Mouse (Mus musculus) heart, postnatal 0 days (tissue): ENCODE measurements around the gene Ikzf3.

Experiments
- CTCF ChIP-seq: IDR thresholded peaks from 2 replicates; pipeline ENCODE4 v1.5.1; 2016; ENCODE audit warnings: antibody characterized with exemption, control low read depth, low read depth
- EP300 ChIP-seq: IDR thresholded peaks from 2 replicates; pipeline ENCODE4 v1.6.1; 2016; ENCODE audit warnings: antibody characterized with exemption, low read depth

- TF ChIP-seq CTCF (no peak), EP300 (no peak)
Measured at GRCm38 (mm10) chr11:98580301-98581121, 34.7 kb upstream of the Ikzf3 start.
